Mouse (Mus musculus) limb, embryonic 15.5 days (tissue): ENCODE data around the gene Nfkbib. TPM values are rescaled to one million over a fixed set of nuclear protein-coding genes. Genes with fewer than 3 reads are reported as not detected.

Experiments
- ATAC-seq: fragments of 200-750 bp; cut with Nextera tagmentation; 2 replicates; pipeline ENCODE4 v1.8.0; 2017; ENCODE audit warnings: low read depth, moderate TSS enrichment; ENCODE audit not compliant: insufficient number of reproducible peaks, low FRiP score, low TSS enrichment
- H3K27ac ChIP-seq: fragments of 300-500 bp; sonication (generic); 2 replicates; pipeline ENCODE4 v1.5.1; 2015; ENCODE audit warnings: moderate library complexity, mild to moderate bottlenecking, inconsistent platforms
- H3K27me3 ChIP-seq: fragments of 300-500 bp; sonication (generic); 2 replicates; pipeline ENCODE4 v1.6.1; 2015; ENCODE audit warnings: inconsistent platforms
- H3K36me3 ChIP-seq: fragments of 300-500 bp; sonication (generic); 2 replicates; pipeline ENCODE4 v1.6.1; 2015; ENCODE audit warnings: inconsistent platforms
- H3K4me1 ChIP-seq: fragments of 300-500 bp; sonication (generic); 2 replicates; pipeline ENCODE4 v1.6.1; 2015; ENCODE audit warnings: inconsistent platforms
- H3K4me2 ChIP-seq: fragments of 300-500 bp; sonication (generic); 2 replicates; pipeline ENCODE4 v1.6.1; 2015; ENCODE audit warnings: mild to moderate bottlenecking, inconsistent platforms
- H3K4me3 ChIP-seq: fragments of 300-500 bp; sonication (generic); 2 replicates; pipeline ENCODE4 v1.5.1; 2015; ENCODE audit warnings: mild to moderate bottlenecking, inconsistent platforms
- H3K9ac ChIP-seq: fragments of 300-500 bp; sonication (generic); 2 replicates; pipeline ENCODE4 v1.6.1; 2015; ENCODE audit warnings: inconsistent platforms
- H3K9me3 ChIP-seq: fragments of 300-500 bp; sonication (generic); 2 replicates; pipeline ENCODE4 v1.6.1; 2016; ENCODE audit warnings: inconsistent platforms
- WGBS: fragments of 180-500 bp; shearing (Covaris S2); methylation state at CpG from one replicate; pipeline ENCODE4 v1.1.7; 2015; 5-methylcytosine and 5-hydroxymethylcytosine counted together
- polyA plus RNA-seq: library from polyadenylated mRNA; unstranded; fragments of >200 nt; fragmentation: Nextera tagmentation; extraction: Ambion mirVana; gene quantifications from 2 replicates; pipeline ENCODE4 v1.2.1, GENCODE M21; 2015

Gene Nfkbib
- 41.5 and 49.2 TPM in 2 replicates for polyA plus RNA-seq

DNA sequence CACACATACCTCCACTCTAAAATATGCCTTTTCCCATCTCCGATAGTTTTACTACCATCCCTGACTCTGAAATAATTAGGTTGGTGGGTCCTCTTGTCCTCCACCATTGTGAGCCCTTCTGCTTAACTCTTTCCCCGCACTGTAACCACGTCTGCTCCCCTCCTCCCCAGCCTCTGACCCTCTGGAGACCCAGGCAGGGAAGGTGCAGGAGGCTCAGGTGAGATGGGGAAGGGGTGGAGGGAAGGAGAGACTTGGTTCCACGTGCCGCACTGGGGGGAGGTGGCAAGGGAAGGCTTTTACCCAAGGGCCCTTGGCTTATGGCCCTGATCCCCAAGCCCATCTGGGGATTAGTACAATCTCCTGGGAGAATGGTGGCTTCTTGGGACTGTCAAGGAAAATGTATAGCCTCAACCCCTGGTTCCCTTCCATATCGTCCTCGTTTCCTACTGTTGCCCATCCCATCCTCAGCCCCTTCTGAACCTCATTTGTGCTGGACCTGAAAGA is at the start of gene Nfkbib:
Gene Nfkbib (minus strand): TSS at position 51 of the 504 bp plus-strand sequence.
- Histone ChIP-seq H3K9ac (peak within 1 kb of the TSS; percentile 58), H3K4me3 (peak within 1 kb of the TSS; percentile 78), H3K27me3 (no peaks in the 10 kb centered on the region), H3K36me3 (peaks cover 7% of the 10 kb centered on the region; the same call in 1 of the 2 replicates), H3K27ac (no peak within 1 kb of the TSS), H3K4me1 (peaks cover 20% of the 10 kb centered on the region), H3K9me3 (no peaks in the 10 kb centered on the region), H3K4me2 (peak within 1 kb of the TSS; percentile 71)
- WGBS = 52% methylated on average over 7 of the region's 7 CpGs
- ATAC-seq = no peak

- no peak overlapping the region for H3K27ac ChIP-seq
- H3K4me2 ChIP-seq = no peak overlapping the region
- H3K27me3 ChIP-seq = no peaks in the 10 kb centered on the region
- ATAC-seq = no peak
- peaks cover 96% of the 10 kb centered on the region for H3K36me3 ChIP-seq
- no peak overlapping the region for H3K4me3 ChIP-seq
- WGBS = 92% methylated on average over 10 of the region's 10 CpGs
- H3K9ac ChIP-seq = no peak overlapping the region
- peaks cover 54% of the 10 kb centered on the region for H3K4me1 ChIP-seq
- H3K9me3 ChIP-seq = no peaks in the 10 kb centered on the region
Measured at GRCm38 (mm10) chr7:28816920-28817319, 49.6 kb upstream of the Nfkbib start.

GRCm38 (mm10) chr7:28816201-28816600 is 48.9 kb upstream of the Nfkbib start:
- H3K4me3 ChIP-seq = no peak overlapping the region
- peaks cover 89% of the 10 kb centered on the region for H3K36me3 ChIP-seq
- peaks cover 52% of the 10 kb centered on the region for H3K4me1 ChIP-seq
- no peak overlapping the region for H3K4me2 ChIP-seq
- no peak overlapping the region for H3K9ac ChIP-seq
- H3K9me3 ChIP-seq = no peaks in the 10 kb centered on the region
- WGBS = 83% methylated on average over 9 of the region's 9 CpGs
- no peak for ATAC-seq
- H3K27me3 ChIP-seq = no peaks in the 10 kb centered on the region
- no peak overlapping the region for H3K27ac ChIP-seq

GRCm38 (mm10) chr7:28815230-28815629 is 47.9 kb upstream of the Nfkbib start:
- WGBS = 87% methylated on average over 9 of the region's 9 CpGs
- Histone ChIP-seq H3K27me3 (no peaks in the 10 kb centered on the region), H3K4me3 (no peak overlapping the region), H3K9ac (no peak overlapping the region), H3K27ac (no peak overlapping the region), H3K4me2 (no peak overlapping the region), H3K9me3 (no peaks in the 10 kb centered on the region), H3K4me1 (peaks cover 48% of the 10 kb centered on the region), H3K36me3 (peaks cover 79% of the 10 kb centered on the region)
- no peak for ATAC-seq

GRCm38 (mm10) chr7:28814306-28815034 is 47.2 kb upstream of the Nfkbib start:
- H3K4me1 ChIP-seq = peaks cover 48% of the 10 kb centered on the region

GRCm38 (mm10) chr7:28812949-28813348 is 45.6 kb upstream of the Nfkbib start:
- 72% methylated on average over 5 of the region's 5 CpGs for WGBS
- no peak for ATAC-seq
- peak overlapping the region; percentile 76 for H3K4me3 ChIP-seq
- no peaks in the 10 kb centered on the region for H3K9me3 ChIP-seq
- 0 out of 2 replicates have a peak overlapping the region, but pooled peaks have one; percentile 17 for H3K9ac ChIP-seq
- H3K27me3 ChIP-seq = no peaks in the 10 kb centered on the region
- peaks cover 58% of the 10 kb centered on the region for H3K36me3 ChIP-seq
- H3K4me2 ChIP-seq = peak overlapping the region; percentile 63
- peaks cover 45% of the 10 kb centered on the region for H3K4me1 ChIP-seq
- no peak overlapping the region for H3K27ac ChIP-seq

More at GRCm38 (mm10) chr7:28814306-28815034, 47.2 kb upstream of the Nfkbib start:
- Histone ChIP-seq H3K27ac (no peak overlapping the region), H3K9ac (no peak overlapping the region), H3K4me3 (no peak overlapping the region), H3K9me3 (no peaks in the 10 kb centered on the region), H3K36me3 (peaks cover 72% of the 10 kb centered on the region), H3K27me3 (no peaks in the 10 kb centered on the region), H3K4me2 (no peak overlapping the region)
- WGBS = 88% methylated on average over 5 of the region's 5 CpGs
- no peak for ATAC-seq

DNA sequence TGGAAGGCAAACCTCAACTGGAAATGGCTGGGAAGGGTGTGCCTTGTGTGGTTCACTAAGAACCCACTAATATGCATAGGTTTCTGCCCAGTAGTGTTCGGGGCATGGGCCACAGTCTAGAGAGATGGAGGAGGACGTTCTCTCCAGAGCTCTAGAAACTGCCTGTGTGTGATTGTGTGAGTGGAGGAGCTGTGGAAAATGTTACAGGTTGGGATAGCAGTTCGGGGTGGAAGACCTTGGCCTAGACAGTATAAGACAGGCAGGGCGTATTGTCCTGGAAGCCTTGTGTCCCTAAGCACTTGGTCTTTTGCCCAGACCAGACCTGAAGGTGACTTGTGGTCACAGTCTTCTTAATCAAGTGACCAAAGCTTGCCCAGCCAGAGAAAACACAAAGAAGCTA is 45.1 kb upstream of the Nfkbib start:
- Histone ChIP-seq H3K4me2 (peak overlapping the region; percentile 63), H3K36me3 (peaks cover 53% of the 10 kb centered on the region), H3K9me3 (no peaks in the 10 kb centered on the region), H3K4me1 (peaks cover 45% of the 10 kb centered on the region), H3K27me3 (no peaks in the 10 kb centered on the region), H3K9ac (peak overlapping the region; percentile 39; the same call in 1 of the 2 replicates), H3K27ac (peak overlapping the region; percentile 98), H3K4me3 (peak overlapping the region; percentile 76)
- no peak for ATAC-seq
- WGBS = 56% methylated on average over 4 of the region's 4 CpGs

- Histone ChIP-seq H3K27me3 (no peaks in the 10 kb centered on the region), H3K36me3 (peaks cover 46% of the 10 kb centered on the region), H3K4me2 (peak overlapping the region; percentile 63), H3K4me1 (peaks cover 46% of the 10 kb centered on the region), H3K4me3 (peak overlapping the region; percentile 76), H3K27ac (peak overlapping the region; percentile 98), H3K9me3 (no peaks in the 10 kb centered on the region), H3K9ac (peak overlapping the region; percentile 39)
- whole genome bisulfite sequencing = 7% methylated on average over 7 of the region's 7 CpGs
- no peak for ATAC-seq
Measured at GRCm38 (mm10) chr7:28811640-28812275, 44.4 kb upstream of the Nfkbib start.

- Histone ChIP-seq H3K9me3 (no peaks in the 10 kb centered on the region), H3K4me2 (peak overlapping the region; percentile 63), H3K36me3 (peaks cover 41% of the 10 kb centered on the region), H3K27me3 (no peaks in the 10 kb centered on the region), H3K27ac (peak overlapping the region; percentile 98), H3K4me3 (peak overlapping the region; percentile 76), H3K9ac (peak overlapping the region; percentile 74), H3K4me1 (peaks cover 42% of the 10 kb centered on the region)
- WGBS = under 1% methylated on average over 40 of the region's 40 CpGs
- no peak; the same call in 1 of the 2 replicates for ATAC-seq
Measured at GRCm38 (mm10) chr7:28811228-28811627, 43.9 kb upstream of the Nfkbib start.

DNA sequence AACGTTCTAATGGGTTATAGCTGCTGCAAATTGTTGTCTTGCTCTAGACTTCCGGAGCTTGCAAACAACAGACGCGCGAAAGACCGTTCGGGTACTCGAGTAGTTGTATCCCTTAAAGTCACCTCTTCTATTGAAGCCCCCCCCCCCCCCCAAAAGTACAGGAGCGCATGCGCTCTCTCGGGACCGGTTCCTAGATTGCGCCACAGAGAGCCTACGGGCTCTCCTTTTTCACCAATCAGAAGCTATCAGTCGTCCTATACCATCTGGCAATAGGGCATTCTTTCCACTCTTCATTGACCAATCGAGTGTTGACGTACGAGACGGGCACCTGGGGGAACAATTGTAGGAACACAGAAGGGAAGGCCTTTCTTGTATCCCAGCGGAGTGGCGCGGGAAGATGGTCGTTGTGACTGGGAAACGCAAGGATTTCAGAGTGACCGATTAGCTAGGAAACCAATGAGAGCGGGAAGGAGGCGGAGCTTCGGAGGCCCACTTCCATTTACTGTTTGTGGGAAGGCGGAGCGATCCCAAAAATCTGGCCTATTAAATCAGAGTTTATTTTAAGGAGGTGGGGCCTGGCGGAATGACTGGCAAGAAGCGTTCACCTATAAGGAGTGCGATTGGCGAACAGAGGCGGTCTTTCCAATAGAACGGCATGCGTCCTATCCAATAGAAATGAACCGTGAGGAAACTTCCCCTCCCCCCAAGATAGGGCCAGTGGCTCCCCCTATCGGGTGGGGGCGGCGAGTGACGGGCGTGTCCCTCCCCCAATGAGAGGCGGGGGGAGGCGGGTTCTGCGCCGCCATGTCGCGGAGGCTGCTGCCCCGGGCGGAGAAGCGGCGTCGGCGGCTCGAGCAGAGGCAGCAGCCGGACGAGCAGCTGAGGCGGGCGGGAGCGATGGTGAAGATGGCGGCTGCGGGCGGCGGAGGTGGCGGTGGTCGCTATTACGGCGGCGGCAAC is 43.1 kb upstream of the Nfkbib start:
- Histone ChIP-seq H3K9me3 (no peaks in the 10 kb centered on the region), H3K4me1 (peaks cover 35% of the 10 kb centered on the region), H3K4me3 (peak overlapping the region; percentile 76), H3K27ac (peak overlapping the region; percentile 100), H3K4me2 (peak overlapping the region; percentile 90), H3K36me3 (peaks cover 32% of the 10 kb centered on the region), H3K9ac (peak overlapping the region; percentile 74), H3K27me3 (no peaks in the 10 kb centered on the region)
- WGBS = under 1% methylated on average over 61 of the region's 70 CpGs
- ATAC-seq = peak; percentile 93

- Histone ChIP-seq H3K27me3 (no peaks in the 10 kb centered on the region), H3K4me1 (peaks cover 33% of the 10 kb centered on the region), H3K4me3 (peak overlapping the region; percentile 76), H3K4me2 (peak overlapping the region; percentile 90), H3K9ac (peak overlapping the region; percentile 65), H3K9me3 (no peaks in the 10 kb centered on the region), H3K27ac (peak overlapping the region; percentile 100), H3K36me3 (peaks cover 24% of the 10 kb centered on the region)
- WGBS = under 1% methylated on average over 35 of the region's 35 CpGs
- peak; percentile 3; the same call in 1 of the 2 replicates for ATAC-seq
Measured at GRCm38 (mm10) chr7:28809401-28810089, 42.2 kb upstream of the Nfkbib start.
